ENCODE assay signal across 8 mouse cellular contexts in genomic region chr15:98144861-98145507, GRCm38 (mm10). TPM values are rescaled to one million over a fixed set of nuclear protein-coding genes. Genes with fewer than 3 reads are reported as not detected.
A peak's percentile ranks its signal among the peaks of the same experiment; 100 is the strongest.
DNase-seq lines count a peak whose midpoint lies in the region; ATAC-seq and TF ChIP-seq lines count a peak whose summit lies in the region.

No protein-coding gene starts in this region.

- H3K4me2 ChIP-seq in embryonic facial prominence, embryonic 11.5 days (ENCODE audit: low read depth, low read length), result peak overlapping the region; percentile 95
- peak overlapping the region; percentile 71 for H3K4me2 ChIP-seq in hindbrain, embryonic 16.5 days (ENCODE audit: low read length)
- peak overlapping the region; percentile 88 for H3K4me2 ChIP-seq in lung, postnatal 0 days (replicated peaks; ENCODE audit: low read depth, low read length)

- peak; percentile 56 to 64 for DNase-seq in cerebellum, postnatal 10 days
- DNase-seq in cerebellum, adult 9-11 months, result no peak
- DNase-seq in CD4-positive, CD25-positive, alpha-beta regulatory T cell, adult 2 months (ENCODE audit: low read depth, low spot score), result peak; percentile 9
- peak; percentile 28 for DNase-seq in embryonic facial prominence, embryonic 11.5 days (ENCODE audit: low spot score)
- peak; percentile 44 for DNase-seq in lung, postnatal 0 days (ENCODE audit: low spot score)

- ATAC-seq in embryonic facial prominence, embryonic 11.5 days (replicated peaks; ENCODE audit: insufficient number of reproducible peaks, low FRiP score, low TSS enrichment, low read depth), result peak; percentile 29; the same call in 1 of the 2 replicates
- peak; percentile 37 for ATAC-seq in hindbrain, embryonic 16.5 days
- ATAC-seq in lung, postnatal 0 days, result peak; percentile 57
- no peak for ATAC-seq in inflammation-experienced regulatory T-cells, adult 6 months

- TF ChIP-seq POLR2A in testis, adult 2 months (IDR thresholded peaks at IDR 0.05; ENCODE audit: control insufficient read depth, low read depth, low read length), result no peak

- H3K27me3 ChIP-seq in embryonic facial prominence, embryonic 11.5 days (ENCODE audit: control insufficient read depth, insufficient read depth, low read length), result no peaks in the 10 kb centered on the region
- H3K27me3 ChIP-seq in hindbrain, embryonic 16.5 days (replicated peaks; ENCODE audit: control insufficient read depth, insufficient read depth, low read length), result no peaks in the 10 kb centered on the region
- H3K27me3 ChIP-seq in lung, postnatal 0 days (replicated peaks; ENCODE audit: insufficient read depth, low read length), result no peaks in the 10 kb centered on the region
- no peaks in the 10 kb centered on the region for H3K27me3 ChIP-seq in testis, adult 2 months (ENCODE audit: control insufficient read depth, insufficient read depth, low read length)

- H3K4me3 ChIP-seq in embryonic facial prominence, embryonic 11.5 days (ENCODE audit: low read depth, low read length), result peak overlapping the region; percentile 96
- H3K4me3 ChIP-seq in hindbrain, embryonic 16.5 days (ENCODE audit: low read length), result peak overlapping the region; percentile 98
- H3K4me3 ChIP-seq in lung, postnatal 0 days (ENCODE audit: low read depth, low read length), result peak overlapping the region; percentile 94
- H3K4me3 ChIP-seq in testis, adult 2 months (ENCODE audit: control insufficient read depth, low read depth, low read length), result peak overlapping the region; percentile 92

- under 1% methylated on average over 36 of the region's 36 CpGs for WGBS in embryonic facial prominence, embryonic 11.5 days
- WGBS in hindbrain, embryonic 16.5 days, result 2% methylated on average over 33 of the region's 36 CpGs
- WGBS in lung, postnatal 0 days, result under 1% methylated on average over 21 of the region's 36 CpGs

- H3K9ac ChIP-seq in embryonic facial prominence, embryonic 11.5 days (replicated peaks; ENCODE audit: low read length), result peak overlapping the region; percentile 88
- peak overlapping the region; percentile 100 for H3K9ac ChIP-seq in hindbrain, embryonic 16.5 days (ENCODE audit: low read depth, low read length)
- H3K9ac ChIP-seq in lung, postnatal 0 days (replicated peaks; ENCODE audit: low read depth), result peak overlapping the region; percentile 91

- no peak for TF ChIP-seq CTCF in lung, postnatal 0 days (IDR thresholded peaks at IDR 0.05)
- TF ChIP-seq CTCF in testis, adult 2 months (IDR thresholded peaks at IDR 0.05; ENCODE audit: control insufficient read depth, insufficient read depth, insufficient replicate concordance, low read depth, low read length), result no peak

- no peaks in the 10 kb centered on the region; the same call in none of the 2 replicates for H3K36me3 ChIP-seq in embryonic facial prominence, embryonic 11.5 days (replicated peaks; ENCODE audit: control insufficient read depth, insufficient read depth, low read depth, low read length)
- H3K36me3 ChIP-seq in hindbrain, embryonic 16.5 days (ENCODE audit: control insufficient read depth, insufficient read depth, low read length), result peaks cover 16% of the 10 kb centered on the region
- peaks cover 13% of the 10 kb centered on the region; the same call in 1 of the 2 replicates for H3K36me3 ChIP-seq in lung, postnatal 0 days (ENCODE audit: insufficient read depth, low read length)
- no peaks in the 10 kb centered on the region for H3K36me3 ChIP-seq in testis, adult 2 months (ENCODE audit: control insufficient read depth, insufficient read depth, low read length)

- no peaks in the 10 kb centered on the region for H3K4me1 ChIP-seq in embryonic facial prominence, embryonic 11.5 days (ENCODE audit: control insufficient read depth, insufficient read depth, low read length)
- H3K4me1 ChIP-seq in hindbrain, embryonic 16.5 days (ENCODE audit: control insufficient read depth, insufficient read depth, low read depth, low read length), result peaks cover 12% of the 10 kb centered on the region
- peaks cover 7% of the 10 kb centered on the region; the same call in 1 of the 2 replicates for H3K4me1 ChIP-seq in lung, postnatal 0 days (ENCODE audit: insufficient read depth, low read depth, low read length)
- H3K4me1 ChIP-seq in testis, adult 2 months (ENCODE audit: control insufficient read depth, insufficient read depth, low read length), result peaks cover 4% of the 10 kb centered on the region

- H3K9me3 ChIP-seq in embryonic facial prominence, embryonic 11.5 days (replicated peaks; ENCODE audit: control insufficient read depth, low read length), result no peaks in the 10 kb centered on the region
- no peaks in the 10 kb centered on the region for H3K9me3 ChIP-seq in hindbrain, embryonic 16.5 days (ENCODE audit: control insufficient read depth, low read length)
- H3K9me3 ChIP-seq in lung, postnatal 0 days (ENCODE audit: low read length), result no peaks in the 10 kb centered on the region

- no peak for TF ChIP-seq EP300 in lung, postnatal 0 days (IDR thresholded peaks at IDR 0.05)

- H3K27ac ChIP-seq in embryonic facial prominence, embryonic 11.5 days (replicated peaks; ENCODE audit: low read depth, low read length), result peak overlapping the region; percentile 75
- peak overlapping the region; percentile 82 for H3K27ac ChIP-seq in hindbrain, embryonic 16.5 days (ENCODE audit: low read depth, low read length)
- H3K27ac ChIP-seq in lung, postnatal 0 days (ENCODE audit: low read length), result peak overlapping the region; percentile 85
- H3K27ac ChIP-seq in testis, adult 2 months (ENCODE audit: control insufficient read depth, insufficient read depth, low read depth, low read length), result no peak overlapping the region

RNA-seq across cellular contexts. Expression of gene Asb8, which starts 20.4 kb away (rescaled TPM):
- 47.8 and 53.2 TPM in 2 replicates for polyA plus RNA-seq in embryonic facial prominence, embryonic 11.5 days (2014; fragmentation: Nextera tagmentation; extraction: Ambion mirVana)
- 61.0 and 64.4 TPM in 2 replicates for polyA plus RNA-seq in hindbrain, embryonic 16.5 days (2015; fragmentation: Nextera tagmentation; extraction: Ambion mirVana)
- 40.3 and 42.3 TPM in 2 replicates for polyA plus RNA-seq in lung, postnatal 0 days (2015; fragmentation: Nextera tagmentation; extraction: Ambion mirVana)
- 131 and 132 TPM in 2 replicates for polyA plus RNA-seq in testis, adult 2 months (2012; rRNA removed)
- polyA plus RNA-seq in inflammation-experienced regulatory T-cells, adult 6 months (2017; shearing (Covaris generic)), result 10 to 100 TPM; 37.1 to 44.9 (median 41.2) TPM

RNA-seq across cellular contexts. Expression of gene Ccdc184, which starts 22.0 kb away (rescaled TPM):
- 2.5 and 4.2 TPM in 2 replicates for polyA plus RNA-seq in embryonic facial prominence, embryonic 11.5 days (2014; fragmentation: Nextera tagmentation; extraction: Ambion mirVana)
- 130 and 139 TPM in 2 replicates for polyA plus RNA-seq in hindbrain, embryonic 16.5 days (2015; fragmentation: Nextera tagmentation; extraction: Ambion mirVana)
- polyA plus RNA-seq in lung, postnatal 0 days (2015; fragmentation: Nextera tagmentation; extraction: Ambion mirVana), result 0.04 and 0.07 TPM in 2 replicates
- 28.1 and 31.3 TPM in 2 replicates for polyA plus RNA-seq in testis, adult 2 months (2012; rRNA removed)
- polyA plus RNA-seq in inflammation-experienced regulatory T-cells, adult 6 months (2017; shearing (Covaris generic)), result under 1 TPM; 0.25 to 0.91 (median 0.36) TPM

RNA-seq across cellular contexts. Expression of gene Olfr288, which starts 50.4 kb away (rescaled TPM):
- polyA plus RNA-seq in embryonic facial prominence, embryonic 11.5 days (2014; fragmentation: Nextera tagmentation; extraction: Ambion mirVana), result not detected in 2 replicates
- not detected in 2 replicates for polyA plus RNA-seq in hindbrain, embryonic 16.5 days (2015; fragmentation: Nextera tagmentation; extraction: Ambion mirVana)
- not detected in 2 replicates for polyA plus RNA-seq in lung, postnatal 0 days (2015; fragmentation: Nextera tagmentation; extraction: Ambion mirVana)
- polyA plus RNA-seq in testis, adult 2 months (2012; rRNA removed), result not detected in 2 replicates
- not detected for polyA plus RNA-seq in inflammation-experienced regulatory T-cells, adult 6 months (2017; shearing (Covaris generic))

RNA-seq across cellular contexts. Expression of gene Senp1, which starts 51.4 kb away (rescaled TPM):
- 44.2 and 45.7 TPM in 2 replicates for polyA plus RNA-seq in embryonic facial prominence, embryonic 11.5 days (2014; fragmentation: Nextera tagmentation; extraction: Ambion mirVana)
- 17.3 and 18.9 TPM in 2 replicates for polyA plus RNA-seq in hindbrain, embryonic 16.5 days (2015; fragmentation: Nextera tagmentation; extraction: Ambion mirVana)
- polyA plus RNA-seq in lung, postnatal 0 days (2015; fragmentation: Nextera tagmentation; extraction: Ambion mirVana), result 9.2 and 10.2 TPM in 2 replicates
- 24.8 and 27.3 TPM in 2 replicates for polyA plus RNA-seq in testis, adult 2 months (2012; rRNA removed)
- polyA plus RNA-seq in inflammation-experienced regulatory T-cells, adult 6 months (2017; shearing (Covaris generic)), result 10 to 100 TPM; 29.3 to 35.6 (median 35.0) TPM

RNA-seq across cellular contexts. Expression of gene Pfkm, which starts 52.6 kb away (rescaled TPM):
- polyA plus RNA-seq in embryonic facial prominence, embryonic 11.5 days (2014; fragmentation: Nextera tagmentation; extraction: Ambion mirVana), result 36.8 and 37.4 TPM in 2 replicates
- 99.4 and 106 TPM in 2 replicates for polyA plus RNA-seq in hindbrain, embryonic 16.5 days (2015; fragmentation: Nextera tagmentation; extraction: Ambion mirVana)
- 12.8 and 15.5 TPM in 2 replicates for polyA plus RNA-seq in lung, postnatal 0 days (2015; fragmentation: Nextera tagmentation; extraction: Ambion mirVana)
- polyA plus RNA-seq in testis, adult 2 months (2012; rRNA removed), result 117 and 124 TPM in 2 replicates
- 1 to 10 TPM; 4.9 to 5.6 (median 5.2) TPM for polyA plus RNA-seq in inflammation-experienced regulatory T-cells, adult 6 months (2017; shearing (Covaris generic))
